Mouse (Mus musculus): ENCODE data around the gene P4ha3. TPM values are rescaled to one million over a fixed set of nuclear protein-coding genes. Genes with fewer than 3 reads are reported as not detected.

Gene P4ha3
- polyA plus RNA-seq (2012; rRNA removed): 2.2 and 3.8 TPM in 2 replicates

DNA sequence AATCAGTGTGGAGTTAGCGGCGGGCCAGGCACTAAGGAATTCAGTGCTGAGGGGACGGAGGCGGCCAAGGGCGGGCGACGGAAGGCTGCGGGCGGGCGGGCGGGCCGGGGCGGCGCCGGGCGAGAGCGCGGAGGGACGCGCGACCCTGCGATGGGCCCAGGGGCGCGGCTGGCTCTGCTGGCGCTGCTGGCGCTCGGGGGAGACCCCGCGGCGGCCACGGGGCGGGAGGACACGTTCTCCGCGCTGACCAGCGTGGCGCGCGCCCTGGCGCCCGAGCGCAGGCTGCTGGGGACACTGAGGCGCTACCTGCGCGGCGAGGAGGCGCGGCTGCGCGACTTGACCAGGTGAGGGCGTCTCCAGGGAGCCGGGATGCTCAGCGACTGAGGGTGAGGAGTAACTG lies at the start of gene P4ha3:
P4ha3 (plus strand) TSS at position 138 of the 400 bp plus-strand sequence.

Other genes starting within 250 kb of the P4ha3 start
- 8.5 and 10.4 TPM in 2 replicates for gene Pold3, start 164.0 kb upstream of the P4ha3 start, polyA plus RNA-seq (2012; rRNA removed)
- gene Lipt2, start 126.2 kb upstream of the P4ha3 start, polyA plus RNA-seq (2012; rRNA removed): 41.7 and 62.2 TPM in 2 replicates
- 76.4 and 113 TPM in 2 replicates for gene Kcne3, start 109.0 kb upstream of the P4ha3 start, polyA plus RNA-seq (2012; rRNA removed)
- gene Pgm2l1, start 58.1 kb upstream of the P4ha3 start, polyA plus RNA-seq (2012; rRNA removed): 14.0 and 22.4 TPM in 2 replicates
- gene C2cd3, start 86.7 kb downstream of the P4ha3 start, polyA plus RNA-seq (2012; rRNA removed): 22.6 and 25.9 TPM in 2 replicates
- gene Ppme1, start 86.8 kb downstream of the P4ha3 start, polyA plus RNA-seq (2012; rRNA removed): 117 and 126 TPM in 2 replicates
- gene Ucp3, start 187.5 kb downstream of the P4ha3 start, polyA plus RNA-seq (2012; rRNA removed): 2.7 and 3.1 TPM in 2 replicates
- gene Ucp2, start 207.8 kb downstream of the P4ha3 start, polyA plus RNA-seq (2012; rRNA removed): 979 and 1,015 TPM in 2 replicates
- 16.5 and 26.4 TPM in 2 replicates for gene Dnajb13, start 229.4 kb downstream of the P4ha3 start, polyA plus RNA-seq (2012; rRNA removed)